Mouse (Mus musculus) hindbrain, embryonic 10.5 days (tissue): ENCODE data around the gene Fam173a. TPM values are rescaled to one million over a fixed set of nuclear protein-coding genes. Genes with fewer than 3 reads are reported as not detected.

Experiments used
- DNase-seq: peaks from one replicate; pipeline ENCODE4 v3.0.0-alpha.2; 2017; ENCODE audit warnings: low spot score
- H3K27ac ChIP-seq: fragments of 300-500 bp; sonication (generic); 2 replicates; pipeline ENCODE4 v1.5.1; 2016; ENCODE audit warnings: mild to moderate bottlenecking, moderate library complexity
- H3K27me3 ChIP-seq: fragments of 300-500 bp; sonication (generic); 2 replicates; pipeline ENCODE4 v1.6.1; 2016; ENCODE audit warnings: mild to moderate bottlenecking; ENCODE audit not compliant: poor library complexity, insufficient read depth, severe bottlenecking
- H3K36me3 ChIP-seq: fragments of 300-500 bp; sonication (generic); 2 replicates; pipeline ENCODE4 v1.6.1; 2016; ENCODE audit warnings: mild to moderate bottlenecking, moderate library complexity
- H3K4me1 ChIP-seq: fragments of 300-500 bp; sonication (generic); replicated peaks from 2 replicates; pipeline ENCODE4 v1.6.1; 2016; ENCODE audit warnings: mild to moderate bottlenecking
- H3K4me3 ChIP-seq: fragments of 300-500 bp; sonication (generic); 2 replicates; pipeline ENCODE4 v1.5.1; 2016; ENCODE audit warnings: mild to moderate bottlenecking, moderate library complexity
- H3K9me3 ChIP-seq: fragments of 300-500 bp; sonication (generic); 2 replicates; pipeline ENCODE4 v1.6.1; 2016; ENCODE audit warnings: mild to moderate bottlenecking, moderate library complexity
- WGBS: fragments of 180-500 bp; shearing (Covaris S2); methylation state at CpG from one replicate; pipeline ENCODE4 v1.1.7; 2016; 5-methylcytosine and 5-hydroxymethylcytosine counted together
- polyA plus RNA-seq: library from polyadenylated mRNA; unstranded; fragments of >200 nt; fragmentation: Nextera tagmentation; extraction: Ambion mirVana; gene quantifications from 2 replicates; pipeline ENCODE4 v1.2.1, GENCODE M21; 2016

The Fam173a gene
- polyA plus RNA-seq, 1 experiment from 2014 or later, result 76.0 TPM

- peaks cover 91% of the 10 kb centered on the region for H3K4me1 ChIP-seq
- H3K4me3 ChIP-seq, result peak within 1 kb of the TSS; percentile 73
- peaks cover 52% of the 10 kb centered on the region for H3K36me3 ChIP-seq
- under 1% methylated on average over 24 of the region's 24 CpGs for WGBS
- peak; percentile 94 for DNase-seq
- H3K27me3 ChIP-seq, result no peaks in the 10 kb centered on the region
- peak within 1 kb of the TSS; percentile 97 for H3K27ac ChIP-seq
- H3K9me3 ChIP-seq, result no peaks in the 10 kb centered on the region
Observed at GRCm38 (mm10) chr17:25833291-25833663, 40.6 kb upstream of the Fam173a start, which contains the start of gene Stub1. Stub1 (minus strand) TSS chr17:25833404.

GRCm38 (mm10) chr17:25832436-25833290, 40.0 kb upstream of the Fam173a start:
- H3K4me1 ChIP-seq, result peaks cover 91% of the 10 kb centered on the region
- peak; percentile 100 for DNase-seq
- peaks cover 52% of the 10 kb centered on the region for H3K36me3 ChIP-seq
- H3K9me3 ChIP-seq, result no peaks in the 10 kb centered on the region
- under 1% methylated on average over 77 of the region's 77 CpGs for WGBS
- peak overlapping the region; percentile 97 for H3K27ac ChIP-seq
- no peaks in the 10 kb centered on the region for H3K27me3 ChIP-seq
- peak overlapping the region; percentile 73 for H3K4me3 ChIP-seq

- no peaks in the 10 kb centered on the region for H3K27me3 ChIP-seq
- peak overlapping the region; percentile 73 for H3K4me3 ChIP-seq
- no peaks in the 10 kb centered on the region for H3K9me3 ChIP-seq
- peaks cover 91% of the 10 kb centered on the region for H3K4me1 ChIP-seq
- H3K27ac ChIP-seq, result peak overlapping the region; percentile 97
- WGBS, result 69% methylated on average over 21 of the region's 21 CpGs
- H3K36me3 ChIP-seq, result peaks cover 62% of the 10 kb centered on the region
- no peak for DNase-seq
Observed at GRCm38 (mm10) chr17:25831451-25832281, 39.0 kb upstream of the Fam173a start.

- Histone ChIP-seq H3K36me3 (peaks cover 66% of the 10 kb centered on the region), H3K27ac (no peak overlapping the region), H3K4me3 (peak overlapping the region; percentile 73), H3K9me3 (no peaks in the 10 kb centered on the region), H3K4me1 (peaks cover 91% of the 10 kb centered on the region), H3K27me3 (no peaks in the 10 kb centered on the region)
- 91% methylated on average over 14 of the region's 14 CpGs for WGBS
- DNase-seq, result no peak
Observed at GRCm38 (mm10) chr17:25830806-25831431, 38.2 kb upstream of the Fam173a start.

- peak overlapping the region; percentile 73 for H3K4me3 ChIP-seq
- peaks cover 66% of the 10 kb centered on the region for H3K36me3 ChIP-seq
- H3K27ac ChIP-seq, result 0 out of 2 replicates have a peak overlapping the region, but pooled peaks have one; percentile 95
- WGBS, result 90% methylated on average over 4 of the region's 4 CpGs
- no peaks in the 10 kb centered on the region for H3K9me3 ChIP-seq
- no peaks in the 10 kb centered on the region for H3K27me3 ChIP-seq
- DNase-seq, result no peak
- peaks cover 90% of the 10 kb centered on the region for H3K4me1 ChIP-seq
Observed at GRCm38 (mm10) chr17:25830200-25830753, 37.6 kb upstream of the Fam173a start.

DNA sequence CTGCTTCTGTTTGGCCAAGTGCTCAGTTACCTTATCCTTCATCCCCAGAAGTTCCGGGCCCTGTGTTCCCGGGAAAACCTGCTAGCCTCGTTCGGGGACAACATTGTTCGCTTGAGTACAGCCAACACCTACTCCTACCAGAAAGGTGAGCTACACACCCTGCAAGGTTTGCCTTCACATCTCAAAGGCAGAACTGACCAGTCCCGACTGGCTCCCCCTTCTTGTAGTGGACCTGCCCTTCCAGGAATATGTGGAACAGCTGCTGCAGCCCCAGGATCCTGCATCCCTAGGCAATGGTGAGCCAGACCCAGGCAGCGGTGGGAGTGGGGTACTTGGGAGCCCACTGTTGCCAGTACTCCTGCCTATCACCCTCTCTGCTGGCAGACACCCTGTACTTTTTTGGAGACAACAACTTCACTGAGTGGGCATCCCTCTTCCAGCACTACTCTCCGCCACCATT, 36.9 kb upstream of the Fam173a start:
- peak; percentile 29 for DNase-seq
- Histone ChIP-seq H3K27ac (peak overlapping the region; percentile 95), H3K9me3 (no peaks in the 10 kb centered on the region), H3K4me1 (peaks cover 90% of the 10 kb centered on the region), H3K4me3 (peak overlapping the region; percentile 73), H3K36me3 (peaks cover 61% of the 10 kb centered on the region), H3K27me3 (no peaks in the 10 kb centered on the region)
- 37% methylated on average over 8 of the region's 8 CpGs for WGBS

DNA sequence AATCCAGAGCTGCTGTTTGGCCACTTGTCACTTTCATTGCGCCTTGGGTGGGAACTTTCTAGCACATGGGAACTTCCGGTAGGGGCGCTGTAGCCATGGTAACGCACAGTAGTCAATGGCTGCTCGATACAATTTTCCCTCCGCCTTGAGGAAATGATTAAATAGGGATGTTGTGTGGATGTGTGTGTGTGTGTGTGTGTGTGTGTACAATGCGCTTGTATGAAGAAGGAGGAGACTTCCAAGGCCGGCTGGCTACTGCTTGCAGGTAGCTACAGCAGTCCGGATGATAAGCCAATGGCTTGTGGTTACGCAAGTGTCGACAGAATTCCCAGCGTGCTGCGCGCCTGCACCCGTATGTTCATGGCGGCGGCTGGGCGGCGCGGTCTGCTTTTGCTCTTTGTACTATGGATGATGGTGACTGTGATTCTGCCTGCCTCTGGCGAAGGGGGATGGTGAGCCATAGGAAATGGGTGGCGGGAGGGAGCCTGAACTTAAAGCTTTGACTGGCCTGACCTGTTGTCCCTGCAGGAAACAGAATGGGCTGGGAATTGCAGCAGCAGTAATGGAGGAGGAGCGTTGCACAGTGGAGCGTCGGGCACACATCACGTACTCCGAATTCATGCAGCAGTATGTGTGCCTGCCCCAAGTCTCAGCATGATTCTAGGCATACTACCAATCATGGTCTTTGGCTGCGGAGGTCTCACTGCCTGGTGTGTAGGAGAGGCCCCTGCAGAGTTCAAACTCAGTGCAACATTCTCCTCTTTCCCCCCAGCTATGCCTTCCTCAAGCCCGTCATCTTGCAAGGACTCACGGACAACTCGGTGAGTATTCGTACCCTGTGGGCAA, 36.2 kb upstream of the Fam173a start, which contains the start of gene Jmjd8:
Gene Jmjd8 (plus strand): TSS at position 156 of the 846 bp plus-strand sequence.
- Histone ChIP-seq H3K4me1 (peaks cover 90% of the 10 kb centered on the region), H3K27ac (peak within 1 kb of the TSS; percentile 95), H3K4me3 (peak within 1 kb of the TSS; percentile 73), H3K27me3 (no peaks in the 10 kb centered on the region), H3K9me3 (no peaks in the 10 kb centered on the region), H3K36me3 (peaks cover 60% of the 10 kb centered on the region)
- peak; percentile 88 for DNase-seq
- WGBS, result 1% methylated on average over 32 of the region's 32 CpGs

DNA sequence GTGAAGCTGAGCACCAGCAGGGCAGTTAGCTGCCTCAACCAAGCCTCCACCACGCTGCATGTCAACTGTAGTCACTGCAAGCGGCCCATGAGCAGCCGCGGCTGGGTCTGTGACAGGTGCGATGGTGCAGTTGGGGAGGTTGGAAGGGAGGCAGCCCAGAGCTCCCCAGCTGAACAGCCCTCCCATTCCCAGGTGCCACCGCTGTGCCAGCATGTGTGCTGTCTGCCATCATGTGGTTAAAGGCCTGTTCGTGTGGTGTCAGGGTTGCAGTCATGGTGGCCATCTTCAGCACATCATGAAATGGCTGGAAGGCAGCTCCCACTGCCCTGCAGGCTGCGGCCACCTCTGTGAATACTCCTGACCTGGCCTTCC, 35.5 kb upstream of the Fam173a start:
- Histone ChIP-seq H3K27ac (peak overlapping the region; percentile 95), H3K27me3 (no peaks in the 10 kb centered on the region), H3K36me3 (peaks cover 60% of the 10 kb centered on the region), H3K9me3 (no peaks in the 10 kb centered on the region), H3K4me1 (peaks cover 86% of the 10 kb centered on the region), H3K4me3 (peak overlapping the region; percentile 73)
- DNase-seq, result no peak
- 87% methylated on average over 8 of the region's 8 CpGs for WGBS

DNA sequence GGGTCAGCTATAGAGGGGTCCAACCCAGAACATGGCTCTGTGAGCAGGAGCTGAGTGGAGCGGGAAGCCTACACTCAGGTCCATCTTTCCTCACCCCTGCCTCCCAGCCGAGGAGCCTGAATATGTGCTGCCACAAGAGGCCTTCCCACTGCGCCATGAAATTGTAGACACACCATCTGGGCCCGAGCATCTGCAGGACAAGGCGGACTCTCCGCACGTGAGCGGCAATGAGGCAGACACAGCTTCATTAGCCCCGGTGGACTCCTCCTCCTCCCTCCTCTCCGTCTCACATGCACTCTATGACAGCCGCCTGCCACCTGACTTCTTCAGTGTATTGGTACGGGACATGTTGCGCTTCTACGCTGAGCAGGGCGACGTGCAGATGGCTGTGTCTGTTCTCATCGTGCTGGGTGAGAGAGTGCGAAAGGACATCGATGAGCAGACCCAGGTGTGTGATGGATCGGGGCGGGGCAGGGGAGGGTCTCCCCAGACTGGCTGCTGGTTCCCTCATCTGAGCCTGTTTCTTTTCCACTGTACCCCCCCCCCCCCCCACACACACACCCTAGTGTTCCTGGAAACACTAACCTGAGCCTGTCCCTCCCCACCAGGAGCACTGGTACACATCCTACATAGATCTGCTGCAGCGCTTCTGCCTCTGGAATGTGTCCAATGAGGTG, 35.0 kb upstream of the Fam173a start:
- Histone ChIP-seq H3K27ac (peak overlapping the region; percentile 95; the same call in 1 of the 2 replicates), H3K4me1 (peaks cover 90% of the 10 kb centered on the region), H3K9me3 (no peaks in the 10 kb centered on the region), H3K36me3 (peaks cover 60% of the 10 kb centered on the region), H3K27me3 (no peaks in the 10 kb centered on the region), H3K4me3 (peak overlapping the region; percentile 26)
- WGBS, result 93% methylated on average over 22 of the region's 22 CpGs
- DNase-seq, result no peak

- Histone ChIP-seq H3K4me3 (0 out of 2 replicates have a peak overlapping the region, but pooled peaks have one; percentile 14), H3K9me3 (no peaks in the 10 kb centered on the region), H3K4me1 (peaks cover 87% of the 10 kb centered on the region), H3K27ac (no peak overlapping the region), H3K36me3 (peaks cover 58% of the 10 kb centered on the region), H3K27me3 (no peaks in the 10 kb centered on the region; the same call in 1 of the 2 replicates)
- 95% methylated on average over 13 of the region's 13 CpGs for WGBS
- no peak for DNase-seq
Observed at GRCm38 (mm10) chr17:25827011-25827410, 34.3 kb upstream of the Fam173a start.

DNA sequence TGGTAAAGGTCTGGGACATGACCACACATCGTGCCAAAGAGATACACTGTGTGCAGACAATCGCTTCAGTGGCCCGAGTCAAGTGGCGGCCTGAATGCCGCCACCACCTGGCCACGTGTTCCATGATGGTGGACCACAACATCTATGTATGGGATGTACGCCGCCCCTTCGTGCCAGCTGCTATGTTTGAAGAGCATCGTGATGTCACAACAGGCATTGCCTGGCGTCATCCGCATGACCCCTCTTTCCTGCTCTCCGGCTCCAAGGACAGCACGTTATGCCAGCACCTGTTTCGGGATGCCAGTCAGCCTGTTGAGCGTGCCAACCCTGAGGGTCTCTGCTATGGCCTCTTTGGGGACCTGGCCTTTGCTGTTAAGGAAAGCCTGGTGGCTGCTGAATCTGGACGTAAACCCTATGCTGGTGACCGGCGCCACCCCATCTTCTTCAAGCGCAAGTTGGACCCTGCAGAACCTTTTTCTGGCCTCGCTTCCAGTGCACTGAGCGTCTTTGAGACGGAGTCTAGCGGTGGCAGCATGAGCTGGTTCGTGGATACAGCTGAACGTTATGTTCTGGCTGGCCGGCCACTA, 33.4 kb upstream of the Fam173a start:
- Histone ChIP-seq H3K36me3 (peaks cover 49% of the 10 kb centered on the region), H3K27me3 (peaks cover 2% of the 10 kb centered on the region; the same call in 1 of the 2 replicates), H3K9me3 (no peaks in the 10 kb centered on the region), H3K4me3 (0 out of 2 replicates have a peak overlapping the region, but pooled peaks have one; percentile 76), H3K4me1 (peaks cover 78% of the 10 kb centered on the region), H3K27ac (no peak overlapping the region)
- no peak for DNase-seq
- WGBS, result 97% methylated on average over 27 of the region's 27 CpGs
